Mouse (Mus musculus): Measurements from ENCODE around the gene Olfr1358.

Olfr1358 gene

DNA sequence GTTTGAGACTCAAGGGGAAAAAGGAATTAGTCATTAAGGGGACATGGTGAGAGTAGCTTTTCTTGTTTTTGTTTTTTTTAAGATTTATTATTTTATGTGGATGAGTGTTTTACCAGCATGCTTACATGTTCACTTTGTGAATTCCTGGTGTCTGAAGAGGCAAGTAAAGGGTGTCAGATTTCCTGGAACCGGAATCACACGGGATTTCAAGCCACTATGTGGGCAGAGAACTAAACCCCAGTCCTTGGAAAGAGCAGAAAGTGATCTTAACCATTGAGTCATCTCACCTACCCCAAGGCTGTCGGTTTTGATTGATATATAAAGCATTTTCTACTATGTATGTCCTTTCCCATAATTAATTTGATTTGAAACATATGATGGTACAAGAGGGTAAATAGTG lies 52.5 kb downstream of the Olfr1358 start:
- DNase-seq (ENCODE audit: low spot score in 2 of 2), result no peak

Data from urinary bladder, postnatal 36 days (tissue).